Mouse (Mus musculus) lung, adult 18-20 months (tissue): ENCODE measurements at regions not wholly inside any gene's neighbourhood (a gene's known extent, or its start where the extent isn't known, plus 50 kb on each side); places are given as distances from the start of the nearest gene placed in this dataset.

ENCODE experiments used
- DNase-seq, 2 experiments: peaks; one replicate each; pipeline ENCODE4 v3.0.0; 2022; ENCODE audit warnings: mixed read lengths in 2 of 2

- no peak for DNase-seq
These were observed 594.5 kb downstream of the Etv1 start for GRCm38 (mm10) chr12:39373721-39374120.
